In the genomic region with DNA sequence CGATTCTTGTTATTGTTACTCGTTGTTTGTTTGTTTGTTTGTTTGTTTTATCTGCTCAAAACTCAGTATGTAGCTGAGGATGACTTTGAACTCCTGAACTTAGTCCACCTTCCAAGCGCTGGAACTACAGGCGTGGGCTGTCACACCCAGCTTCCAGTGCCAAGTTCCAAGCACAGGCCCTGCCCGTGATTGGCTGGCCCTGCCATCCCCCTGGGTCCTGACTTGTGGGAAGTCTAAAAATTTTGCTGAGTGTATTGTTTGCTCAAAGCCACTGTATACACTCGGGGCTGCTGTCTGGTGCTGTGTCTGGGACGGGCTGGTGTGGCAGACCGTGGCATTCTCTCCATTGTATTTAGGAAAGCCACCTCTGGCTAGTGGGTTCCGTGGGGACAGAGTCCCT, we compare ENCODE assay signal across 12 mouse cellular contexts. TPM values are rescaled to one million over a fixed set of nuclear protein-coding genes. Genes with fewer than 3 reads are reported as not detected.
A peak's percentile ranks its signal among the peaks of the same experiment; 100 is the strongest.
DNase-seq lines count a peak whose midpoint lies in the region; ATAC-seq lines count a peak whose summit lies in the region.
"Had no signal": no experiment of that assay in that cellular context is flagged by ENCODE, and none has a peak within 500 bp of the region (broad histone marks: within the 10 kb centered on the region; RNA-seq: fewer than 3 reads in every experiment).

No protein-coding gene starts in this region.

- no peaks in the 10 kb centered on the region for H3K27me3 ChIP-seq in midbrain, embryonic 12.5 days
- no peaks in the 10 kb centered on the region for H3K27me3 ChIP-seq in midbrain, embryonic 16.5 days (ENCODE audit: control insufficient read depth, insufficient read depth, low read depth, low read length)
- no peaks in the 10 kb centered on the region for H3K27me3 ChIP-seq in stomach, embryonic 16.5 days (ENCODE audit: control insufficient read depth, insufficient read depth, low read length)
- H3K27me3 ChIP-seq: hindbrain, embryonic 15.5 days; limb, embryonic 13.5 days; Patski had no signal

- H3K36me3 ChIP-seq in midbrain, embryonic 12.5 days, result peaks cover 21% of the 10 kb centered on the region
- H3K36me3 ChIP-seq in midbrain, embryonic 16.5 days (ENCODE audit: control insufficient read depth, insufficient read depth, low read length), result peaks cover 15% of the 10 kb centered on the region
- H3K36me3 ChIP-seq in stomach, embryonic 16.5 days (ENCODE audit: control insufficient read depth, insufficient read depth, low read length), result peaks cover 10% of the 10 kb centered on the region; the same call in 1 of the 2 replicates

- 74% methylated on average over 9 of the region's 9 CpGs for WGBS in midbrain, embryonic 12.5 days
- WGBS in midbrain, embryonic 16.5 days, result 67% methylated on average over 9 of the region's 9 CpGs
- WGBS in stomach, embryonic 16.5 days, result 44% methylated on average over 9 of the region's 9 CpGs

- H3K27ac ChIP-seq in midbrain, embryonic 12.5 days (replicated peaks), result 0 out of 2 replicates have a peak overlapping the region, but pooled peaks have one; percentile 17
- no peak overlapping the region for H3K27ac ChIP-seq in midbrain, embryonic 16.5 days (ENCODE audit: low read length)
- H3K27ac ChIP-seq in stomach, embryonic 16.5 days (ENCODE audit: low read length), result peak overlapping the region; percentile 78; the same call in 1 of the 2 replicates

- DNase-seq in adrenal gland, postnatal 10 days, result peak; percentile 52
- DNase-seq in adrenal gland, postnatal 36 days, result no peak
- DNase-seq in kidney, postnatal 4 days, result peak; percentile 42 to 58
- DNase-seq in adipocyte (ENCODE audit: low spot score), result no peak
- DNase-seq in layer of hippocampus, postnatal 36 days, result no peak

- H3K9ac ChIP-seq in midbrain, embryonic 12.5 days (replicated peaks), result no peak overlapping the region
- no peak overlapping the region for H3K9ac ChIP-seq in midbrain, embryonic 16.5 days (ENCODE audit: low read depth, low read length)
- H3K9ac ChIP-seq in stomach, embryonic 16.5 days (ENCODE audit: low read length), result peak overlapping the region; percentile 26; the same call in 1 of the 2 replicates
- H3K9ac ChIP-seq: hindbrain, embryonic 15.5 days had no signal

- no peak overlapping the region for H3K4me2 ChIP-seq in midbrain, embryonic 12.5 days (replicated peaks)
- H3K4me2 ChIP-seq in midbrain, embryonic 16.5 days (ENCODE audit: low read length), result no peak overlapping the region
- no peak overlapping the region for H3K4me2 ChIP-seq in stomach, embryonic 16.5 days (ENCODE audit: low read depth, low read length)
- H3K4me2 ChIP-seq: hindbrain, embryonic 15.5 days had no signal

- no peaks in the 10 kb centered on the region for H3K9me3 ChIP-seq in midbrain, embryonic 12.5 days
- H3K9me3 ChIP-seq in midbrain, embryonic 16.5 days (replicated peaks; ENCODE audit: control insufficient read depth, low read length, poor library complexity, severe bottlenecking), result no peaks in the 10 kb centered on the region
- no peaks in the 10 kb centered on the region for H3K9me3 ChIP-seq in stomach, embryonic 16.5 days (replicated peaks; ENCODE audit: control insufficient read depth, low read length)
- H3K9me3 ChIP-seq: hindbrain, embryonic 15.5 days; limb, embryonic 13.5 days had no signal

- H3K4me3 ChIP-seq in midbrain, embryonic 12.5 days, result no peak overlapping the region
- H3K4me3 ChIP-seq in midbrain, embryonic 16.5 days (ENCODE audit: low read depth, low read length), result no peak overlapping the region
- H3K4me3 ChIP-seq in stomach, embryonic 16.5 days (replicated peaks; ENCODE audit: low read length), result no peak overlapping the region
- H3K4me3 ChIP-seq: erythroblast, embryonic 14.5 days; hindbrain, embryonic 15.5 days; limb, embryonic 13.5 days had no signal

- H3K4me1 ChIP-seq in midbrain, embryonic 12.5 days, result peaks cover 64% of the 10 kb centered on the region
- peaks cover 26% of the 10 kb centered on the region for H3K4me1 ChIP-seq in midbrain, embryonic 16.5 days (ENCODE audit: control insufficient read depth, insufficient read depth, low read length)
- peaks cover 52% of the 10 kb centered on the region for H3K4me1 ChIP-seq in stomach, embryonic 16.5 days (ENCODE audit: control insufficient read depth, insufficient read depth, low read length)

- no peak for ATAC-seq in midbrain, embryonic 12.5 days (ENCODE audit: low FRiP score, low read depth)
- ATAC-seq in midbrain, embryonic 16.5 days, result no peak
- 0 out of 2 replicates have a peak, but pooled peaks have one; percentile 20 for ATAC-seq in stomach, embryonic 16.5 days (ENCODE audit: insufficient read depth, low FRiP score)
- ATAC-seq: Patski had no signal

RNA-seq across cellular contexts. Expression of gene Idh2, which starts 37.4 kb away (rescaled TPM):
- 100 to 1,000 TPM; 386 to 496 TPM for total RNA-seq in adrenal gland, postnatal 10 days (2021)
- total RNA-seq in adrenal gland, postnatal 36 days (2021), result 100 to 1,000 TPM; 148 to 188 TPM
- polyA plus RNA-seq in midbrain, embryonic 12.5 days (2016; fragmentation: Nextera tagmentation; extraction: Ambion mirVana), result 331 and 347 TPM in 2 replicates
- polyA plus RNA-seq in midbrain, embryonic 16.5 days (2015; fragmentation: Nextera tagmentation; extraction: Ambion mirVana), result 210 and 224 TPM in 2 replicates
- 606 and 633 TPM in 2 replicates for polyA plus RNA-seq in stomach, embryonic 16.5 days (2015; fragmentation: Nextera tagmentation; extraction: Ambion mirVana)
- total RNA-seq in layer of hippocampus, postnatal 36 days (2021), result 10 to 100 TPM; 57.6 to 61.5 TPM

RNA-seq across cellular contexts. Expression of gene Zfp710, which starts 53.2 kb away (rescaled TPM):
- 10 to 100 TPM; 18.7 to 26.9 TPM for total RNA-seq in adrenal gland, postnatal 10 days (2021)
- total RNA-seq in adrenal gland, postnatal 36 days (2021), result 10 to 100 TPM; 14.2 to 15.5 TPM
- polyA plus RNA-seq in midbrain, embryonic 12.5 days (2016; fragmentation: Nextera tagmentation; extraction: Ambion mirVana), result 31.1 and 32.8 TPM in 2 replicates
- 15.0 and 15.8 TPM in 2 replicates for polyA plus RNA-seq in midbrain, embryonic 16.5 days (2015; fragmentation: Nextera tagmentation; extraction: Ambion mirVana)
- polyA plus RNA-seq in stomach, embryonic 16.5 days (2015; fragmentation: Nextera tagmentation; extraction: Ambion mirVana), result 14.3 and 16.7 TPM in 2 replicates
- 10 to 100 TPM; 21.7 to 23.1 TPM for total RNA-seq in layer of hippocampus, postnatal 36 days (2021)

Comparison
In these comparisons a context has a peak if more than half of its experiments do, and no peak if none do; other contexts are left out.
1. DNase-seq: peak in adrenal gland, postnatal 10 days (single experiment) and kidney, postnatal 4 days (2 of 2); none in adrenal gland, postnatal 36 days (0 of 2), adipocyte (single experiment) and layer of hippocampus, postnatal 36 days (0 of 2).